Mouse (Mus musculus): ENCODE results near the gene Gemin5.

DNA sequence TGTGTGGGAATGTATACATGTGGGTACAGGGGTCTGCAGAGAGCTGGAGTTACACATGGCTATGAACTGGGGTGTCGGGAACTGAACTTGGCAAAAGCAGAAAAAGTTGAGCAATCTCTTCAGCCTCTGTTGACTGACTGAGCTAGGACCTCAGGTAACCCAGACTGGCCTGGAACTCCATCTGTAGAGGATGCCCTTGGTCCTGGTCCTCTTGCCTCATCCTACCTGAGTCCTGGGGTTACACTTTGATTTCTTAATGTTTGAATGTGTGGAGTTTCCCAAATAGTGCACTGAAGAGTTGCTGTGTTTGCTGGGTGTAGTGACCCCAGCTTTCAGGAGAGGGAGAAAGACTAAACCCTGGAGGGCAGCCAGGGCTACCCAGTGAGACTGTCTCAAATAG is 72.8 kb downstream of the Gemin5 start:
- TF ChIP-seq POLR2A (IDR thresholded peaks at IDR 0.05; ENCODE audit: insufficient read length, low read depth), result no peak
- no peak for TF ChIP-seq POLR2AphosphoS2 (IDR thresholded peaks at IDR 0.05; ENCODE audit: insufficient read length, low read depth)
- no peak for TF ChIP-seq TCF12 (IDR thresholded peaks at IDR 0.05; ENCODE audit: insufficient read depth, poor library complexity, severe bottlenecking)
